Mouse (Mus musculus) gastrocnemius, adult 18-20 months (tissue): ENCODE results near the gene Tfpt. TPM values are rescaled to one million over a fixed set of nuclear protein-coding genes. Genes with fewer than 3 reads are reported as not detected.
"Not testable (repeated sequence)": the region's sequence is repeated elsewhere in the genome, so short reads cannot be mapped to it uniquely, and the experiment has no call there.

Experiments used
- DNase-seq: peaks from one replicate; pipeline ENCODE4 v3.0.0; 2021; ENCODE audit warnings: low spot score
- microRNA-seq: library from miRNA; unstranded; fragments of <30 nt; microRNA quantifications from one replicate; pipeline ENCODE4 v1.2.0, GENCODE M21; 2021
- total RNA-seq, 2 experiments: library from RNA; stranded (reverse); gene quantifications; 2 replicates each; pipeline ENCODE4 v1.2.3; 2021

Tfpt gene
- total RNA-seq, 2 experiments from 2014 or later = 14.9 to 16.0 TPM

DNA sequence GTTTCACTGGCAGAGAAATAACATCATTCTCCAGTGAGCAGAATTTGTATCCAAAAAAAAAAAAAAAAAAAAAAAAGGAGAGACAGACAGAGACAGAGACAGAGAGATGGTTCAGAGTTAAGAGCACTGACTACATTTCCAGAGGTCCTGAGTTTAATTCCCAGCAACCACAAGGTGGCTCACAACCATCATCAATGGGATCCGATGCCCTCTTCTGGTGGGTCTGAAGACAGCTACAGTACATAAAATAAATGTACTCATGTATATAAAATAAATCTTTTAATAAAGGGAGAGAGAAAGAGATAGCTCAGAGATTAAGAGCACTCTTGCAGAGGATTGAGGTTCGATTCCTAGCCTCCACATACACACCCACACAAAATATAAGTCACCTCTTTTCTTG is 51.5 kb downstream of the Tfpt start:
- no peak for DNase-seq

DNA sequence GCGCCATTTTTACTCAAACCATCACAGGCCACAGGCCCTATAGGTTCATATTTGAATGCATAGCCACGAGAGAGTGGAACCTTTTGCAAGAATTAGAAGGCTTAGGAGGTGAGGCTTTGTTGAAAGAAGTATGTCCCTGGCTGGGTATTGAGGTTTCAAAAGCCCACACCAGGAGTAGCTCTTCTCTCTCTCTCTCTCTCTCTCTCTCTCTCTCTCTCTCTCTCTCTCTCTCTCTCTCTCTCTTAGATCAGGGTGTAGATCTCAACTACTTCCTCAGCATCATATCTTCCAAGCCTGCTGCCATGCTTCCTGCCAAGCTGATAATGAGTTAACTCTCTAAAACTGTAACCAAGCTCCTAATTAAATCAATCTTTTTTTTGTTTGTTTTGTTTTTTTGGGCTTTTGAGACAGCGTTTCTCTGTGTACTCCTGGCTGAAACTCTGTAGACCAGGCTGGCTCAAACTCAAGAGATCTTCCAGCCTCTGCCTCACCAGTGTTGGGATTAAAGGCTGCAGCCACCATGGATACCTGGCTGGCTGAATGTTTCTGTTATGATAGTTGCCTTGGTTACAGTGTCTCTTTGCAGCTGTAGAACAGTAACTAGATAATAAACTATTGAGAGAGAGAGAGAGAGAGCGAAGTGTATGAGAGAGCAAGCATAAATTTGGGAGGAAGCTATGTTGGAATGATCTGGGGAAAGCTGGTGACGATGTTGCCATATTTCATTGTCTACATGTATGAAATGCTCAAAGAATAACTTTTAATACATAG is 53.2 kb downstream of the Tfpt start:
- DNase-seq = no peak

DNA sequence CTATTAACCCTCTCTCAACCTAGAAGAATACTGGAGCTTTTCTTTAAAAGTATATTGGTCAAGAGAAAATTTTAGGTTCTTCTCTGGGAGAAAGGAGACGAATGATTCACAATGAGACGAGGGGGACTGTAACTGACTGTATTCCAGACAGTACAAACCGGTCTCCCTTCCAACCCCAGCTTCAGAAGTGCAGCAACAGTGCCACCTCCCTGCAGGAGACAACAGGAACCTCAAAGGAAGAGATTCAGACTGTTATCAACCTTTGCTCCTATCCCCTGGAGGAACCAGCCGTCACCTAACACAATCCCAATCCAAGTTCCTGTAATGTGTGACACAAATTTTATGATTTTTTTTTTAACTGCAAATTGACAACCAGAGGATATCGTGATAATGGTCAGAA is 55.5 kb downstream of the Tfpt start:
- no peak for DNase-seq

DNA sequence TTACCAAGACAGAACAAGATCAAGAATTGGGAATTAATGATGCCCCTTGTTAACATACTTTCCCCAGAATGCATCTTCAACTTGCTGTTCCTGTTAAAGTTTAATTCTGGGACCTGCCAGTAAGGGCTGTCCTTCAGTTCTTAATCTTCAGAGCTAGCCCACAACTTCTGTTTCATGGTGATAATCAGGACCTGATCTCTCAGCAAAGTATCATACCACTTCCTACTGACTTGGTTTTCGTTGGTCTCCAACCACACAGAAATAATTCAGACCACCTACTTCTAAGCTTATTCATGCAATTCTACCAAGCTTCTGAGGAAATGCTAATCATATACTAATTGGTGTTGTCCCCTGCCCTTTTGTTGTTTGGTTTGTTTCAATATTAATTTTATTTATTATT is 57.9 kb downstream of the Tfpt start:
- no peak for DNase-seq

DNA sequence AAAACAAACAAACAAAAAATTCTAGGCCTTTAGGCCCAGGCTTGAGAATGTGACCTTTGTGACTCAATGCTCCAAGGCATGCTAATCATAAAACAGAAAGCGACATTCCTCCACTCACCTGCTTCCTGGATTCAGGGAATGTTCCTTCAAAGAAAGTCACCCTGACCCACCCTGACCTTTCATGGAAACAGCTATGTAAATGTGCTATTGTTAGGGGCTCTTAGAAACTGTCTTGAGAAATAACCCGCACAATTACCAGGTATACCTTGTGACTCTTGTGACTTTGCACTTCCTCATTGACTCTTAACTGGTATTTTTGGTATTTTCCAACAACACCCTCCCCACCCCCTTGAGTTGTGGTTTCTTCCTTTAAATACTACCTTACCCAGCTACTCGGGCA is 59.1 kb downstream of the Tfpt start:
- not testable (repeated sequence) for DNase-seq

Small RNA genes lying within 50 kb of the gene (microRNA-seq; reads per million reads assigned to microRNA genes)
- gene Gm25100 = not detected
- gene Mir3572 = 2.7 reads per million

Other genes with a start within 250 kb of the Tfpt start
- not detected for gene Cacng8, start 239.2 kb downstream of the Tfpt start, total RNA-seq
- 100 to 1,000 TPM; 125 to 129 TPM for gene Cacng6, start 205.7 kb downstream of the Tfpt start, total RNA-seq
- gene Tarm1, start 127.3 kb downstream of the Tfpt start, total RNA-seq = under 1 TPM in 1 of 2 experiments, not detected in 1; 0.14 TPM
- gene Oscar, start 13.8 kb downstream of the Tfpt start, total RNA-seq = not detected
- 1,000 to 10,000 TPM; 1,020 to 1,031 TPM for gene Ndufa3, start 12.6 kb downstream of the Tfpt start, total RNA-seq
- gene Prpf31, start 56 bp upstream of the Tfpt start, total RNA-seq = 10 to 100 TPM; 21.9 to 22.1 TPM
- 10 to 100 TPM; 16.3 to 18.5 TPM for gene Cnot3, start 15.3 kb upstream of the Tfpt start, total RNA-seq
- gene Leng1, start 35.9 kb upstream of the Tfpt start, total RNA-seq = 1 to 10 TPM; 4.6 to 5.6 TPM
- under 1 TPM; 0.17 to 0.34 TPM for gene Tmc4, start 47.6 kb upstream of the Tfpt start, total RNA-seq
- gene Tsen34, start 62.9 kb upstream of the Tfpt start, total RNA-seq = 10 to 100 TPM; 27.3 to 31.9 TPM
- gene Mboat7, start 63.6 kb upstream of the Tfpt start, total RNA-seq = 1 to 10 TPM; 7.6 to 8.1 TPM
- 100 to 1,000 TPM; 415 to 437 TPM for gene Rps9, start 74.1 kb upstream of the Tfpt start, total RNA-seq
- gene Pirb, start 90.5 kb upstream of the Tfpt start, total RNA-seq = under 1 TPM; 0.57 to 0.74 TPM
- not detected for gene Gm15448, start 195.8 kb upstream of the Tfpt start, total RNA-seq
- gene Pira2, start 215.1 kb upstream of the Tfpt start, total RNA-seq = under 1 TPM; 0.07 to 0.12 TPM